Mouse (Mus musculus) left cerebral cortex, postnatal 25 days (tissue): ENCODE measurements at regions not wholly inside any gene's neighbourhood (a gene's known extent, or its start where the extent isn't known, plus 50 kb on each side); places are given as distances from the start of the nearest gene placed in this dataset.

ENCODE experiments used
- DNase-seq, 2 experiments: peaks; one replicate each; pipeline ENCODE4 v3.0.0; 2022; ENCODE audit warnings: low spot score in 2 of 2, mixed read lengths in 1 of 2
- intact Hi-C: fragments of 180-260 bp; cut with DNase I; formaldehyde crosslinking; loops from one replicate; pipeline ENCODE4 v1.15.1; 2025

GRCm38 (mm10) chr15:46592868-46593267, 6458.7 kb downstream of the 9330182O14Rik start:
- intact Hi-C loops = no loop called here
- DNase-seq = no peak

GRCm38 (mm10) chr15:46598328-46598727, 6464.2 kb downstream of the 9330182O14Rik start:
- intact Hi-C loops = loop anchor here (2.0 kb wide), 1 partner anchor 396 kb away; no protein-coding TSS in a partner anchor
- DNase-seq = peak in 1 of 2 experiments; percentile 24

DNA sequence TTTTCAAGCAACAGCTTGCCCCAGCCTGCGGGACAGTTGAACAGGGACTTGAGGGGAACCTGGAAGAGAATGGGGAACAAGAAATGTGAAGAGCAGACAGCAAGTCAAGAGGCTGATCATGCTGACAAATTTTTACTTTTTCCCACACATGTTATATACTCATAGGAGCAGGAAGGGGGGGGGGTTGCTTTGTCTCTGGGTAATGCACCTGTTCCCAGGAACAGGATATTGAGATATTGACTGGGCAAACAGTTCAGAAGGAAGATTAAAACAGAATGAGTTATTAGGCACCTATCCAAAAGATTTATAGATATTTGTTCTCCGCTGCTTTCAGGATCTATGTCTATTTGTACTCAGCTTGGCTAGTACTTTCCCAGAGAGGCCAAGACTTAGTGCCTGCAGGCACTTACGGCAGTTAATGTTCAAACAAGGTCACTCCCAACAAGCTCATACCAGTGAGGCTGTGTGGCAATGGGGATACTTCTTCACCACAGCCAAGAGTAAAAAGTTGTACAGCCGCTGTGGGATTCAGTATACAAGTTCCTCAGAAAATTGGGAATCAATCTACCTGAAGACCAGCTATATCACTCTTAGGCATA, 6489.4 kb downstream of the 9330182O14Rik start:
- intact Hi-C loops = no loop called here
- no peak for DNase-seq

- intact Hi-C loops = no loop called here
- no peak for DNase-seq
Observed at GRCm38 (mm10) chr15:46625001-46625632, 6491.0 kb downstream of the 9330182O14Rik start.
